Mouse (Mus musculus) gastrocnemius, adult 18-20 months (tissue): ENCODE data around the gene Prss12. TPM values are rescaled to one million over a fixed set of nuclear protein-coding genes. Genes with fewer than 3 reads are reported as not detected.

Experiments
- DNase-seq: peaks from one replicate; pipeline ENCODE4 v3.0.0; 2021; ENCODE audit warnings: low spot score
- total RNA-seq, 2 experiments: library from RNA; stranded (reverse); gene quantifications; 2 replicates each; pipeline ENCODE4 v1.2.3; 2021

The Prss12 gene
- total RNA-seq, 2 experiments from 2014 or later, result 0.57 to 0.64 TPM

DNA sequence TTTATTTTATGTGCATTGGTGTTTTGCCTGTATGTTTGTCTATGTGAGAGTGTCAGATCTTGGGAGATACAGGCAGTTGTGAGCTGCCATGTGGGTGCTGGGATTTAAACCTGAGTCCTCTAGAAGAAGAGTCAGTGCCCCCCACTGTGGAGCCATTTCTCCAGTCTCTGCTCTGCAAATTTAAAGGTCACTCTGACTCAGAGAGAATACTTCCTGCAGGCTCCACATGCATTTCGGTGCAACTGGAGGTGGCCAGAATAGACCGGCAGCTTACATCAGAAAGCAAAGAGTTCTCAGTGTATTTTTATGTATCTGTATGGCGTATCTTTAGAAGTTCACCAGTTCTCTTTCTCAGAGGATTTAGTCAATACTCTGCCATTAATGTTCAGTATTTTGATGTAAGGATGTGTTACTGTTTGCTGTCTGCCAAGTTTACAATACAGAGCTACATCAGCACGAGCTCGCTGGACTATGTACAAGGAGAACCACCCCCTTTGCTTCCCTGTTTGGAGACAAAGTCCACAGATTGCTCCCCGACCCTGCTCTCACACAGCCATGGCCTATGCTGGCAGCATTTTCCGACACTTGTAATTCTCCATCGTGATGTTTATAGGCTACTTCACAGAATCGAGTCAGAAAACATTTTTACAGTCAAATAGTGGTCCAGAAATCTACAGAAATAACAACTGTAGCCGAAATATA is 81.2 kb downstream of the Prss12 start:
- DNase-seq, result no peak

DNA sequence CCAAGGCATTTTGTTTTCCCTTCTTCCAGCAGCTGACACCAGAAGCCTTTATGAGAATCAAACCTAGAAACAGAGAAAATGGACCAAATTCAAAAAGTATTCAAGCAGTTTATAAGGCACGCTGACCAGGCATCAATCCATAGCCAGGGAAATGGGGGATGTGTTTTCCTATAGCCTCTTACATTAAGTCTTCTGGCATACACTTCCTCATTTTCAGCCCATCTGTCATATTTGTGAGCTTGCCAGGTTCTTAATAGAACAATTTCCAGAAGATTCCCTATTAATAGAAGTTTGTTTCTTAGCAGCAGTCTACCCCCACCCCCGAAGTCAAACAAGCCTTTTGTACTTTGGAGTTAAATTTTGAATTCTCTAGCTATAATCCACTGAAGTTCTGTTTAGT is 84.4 kb downstream of the Prss12 start:
- DNase-seq, result no peak

DNA sequence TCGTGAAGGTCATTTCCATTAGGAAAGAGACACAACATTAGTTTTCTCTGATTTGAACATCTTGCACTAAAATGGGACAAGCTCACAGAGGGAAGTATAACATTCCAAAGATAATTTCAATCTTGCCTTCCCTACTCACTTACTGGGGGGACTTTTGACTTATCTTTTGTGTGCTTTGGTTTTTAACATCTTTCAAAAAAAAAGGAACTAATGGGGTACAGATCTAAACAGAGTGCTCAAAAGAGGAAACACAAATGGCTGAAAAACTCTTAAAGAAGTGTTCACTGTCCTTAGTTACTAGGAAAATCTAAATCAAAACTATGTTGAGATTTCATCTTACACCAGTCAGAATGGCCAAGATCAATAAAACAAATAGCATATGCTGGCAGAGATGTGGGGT is 90.6 kb downstream of the Prss12 start:
- DNase-seq, result no peak

DNA sequence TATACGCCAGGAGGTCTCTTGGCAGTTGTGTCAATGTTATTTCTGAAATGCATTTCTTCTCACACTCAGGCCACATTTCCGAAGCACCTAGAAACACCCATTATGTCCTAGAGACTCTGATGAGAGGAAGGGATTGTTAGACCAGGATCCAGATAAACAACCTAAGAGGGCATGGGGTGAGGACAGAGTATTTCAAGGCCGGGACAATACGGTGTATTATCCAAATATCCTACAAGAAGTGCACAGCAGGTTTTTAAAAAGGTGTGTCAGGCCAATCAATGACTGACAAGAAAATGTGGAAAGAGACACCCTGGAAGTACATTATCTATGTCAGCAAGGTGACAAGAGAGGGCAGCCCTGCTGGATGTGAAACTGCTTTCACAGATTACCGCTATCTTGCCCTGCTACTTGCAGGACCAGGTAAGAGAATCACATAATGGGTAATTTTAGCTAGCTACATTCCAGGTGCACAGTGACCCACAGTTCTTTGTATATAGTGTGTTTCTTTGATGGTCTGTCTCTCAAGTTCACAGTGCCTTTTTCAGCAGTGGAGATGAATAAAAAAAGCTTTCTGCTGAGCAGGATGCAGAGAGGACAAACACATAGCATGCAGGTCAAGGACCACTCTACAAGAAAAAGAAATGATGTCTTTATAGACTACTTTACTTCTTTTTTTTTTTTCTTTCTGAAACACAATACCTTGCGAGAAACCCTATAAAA is 97.0 kb downstream of the Prss12 start:
- DNase-seq, result no peak

DNA sequence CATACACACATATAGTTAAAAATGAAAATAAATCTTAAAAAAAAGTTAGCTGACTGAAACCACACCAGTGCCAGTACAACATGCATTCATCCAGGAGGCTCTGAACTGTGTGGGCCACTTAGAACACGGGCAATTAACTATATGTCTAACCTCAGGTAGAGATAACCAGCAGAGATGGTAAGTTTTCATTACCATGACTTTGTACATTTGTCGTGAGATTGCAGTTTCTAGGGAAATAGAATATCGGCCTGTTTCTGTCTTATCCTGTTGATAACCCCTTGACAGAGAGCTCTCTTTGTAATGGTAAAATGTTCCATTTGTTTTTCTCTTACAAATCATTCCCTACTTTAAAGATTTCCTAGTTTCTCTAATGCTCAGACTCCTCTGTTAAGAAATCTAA is 103.8 kb downstream of the Prss12 start:
- DNase-seq, result no peak

DNA sequence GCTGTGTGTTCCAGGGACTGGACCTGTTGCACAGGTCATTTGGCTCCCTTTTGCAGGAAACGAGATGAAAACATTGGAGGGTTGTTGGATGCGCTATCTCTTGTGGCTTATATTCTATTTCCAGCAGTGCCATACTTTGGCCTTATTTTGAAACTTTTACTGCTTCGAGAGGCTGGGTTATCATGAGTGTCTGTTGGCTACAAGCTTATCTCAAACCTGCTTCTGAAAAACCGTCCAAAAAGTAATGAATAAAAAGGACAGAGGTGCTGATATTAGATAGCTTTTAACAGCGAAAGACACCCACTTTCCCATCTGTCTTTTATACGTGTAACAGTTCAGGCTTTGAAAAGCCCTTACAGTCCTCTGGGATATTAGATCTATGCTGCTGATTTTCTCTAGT is 107.2 kb downstream of the Prss12 start:
- DNase-seq, result no peak

DNA sequence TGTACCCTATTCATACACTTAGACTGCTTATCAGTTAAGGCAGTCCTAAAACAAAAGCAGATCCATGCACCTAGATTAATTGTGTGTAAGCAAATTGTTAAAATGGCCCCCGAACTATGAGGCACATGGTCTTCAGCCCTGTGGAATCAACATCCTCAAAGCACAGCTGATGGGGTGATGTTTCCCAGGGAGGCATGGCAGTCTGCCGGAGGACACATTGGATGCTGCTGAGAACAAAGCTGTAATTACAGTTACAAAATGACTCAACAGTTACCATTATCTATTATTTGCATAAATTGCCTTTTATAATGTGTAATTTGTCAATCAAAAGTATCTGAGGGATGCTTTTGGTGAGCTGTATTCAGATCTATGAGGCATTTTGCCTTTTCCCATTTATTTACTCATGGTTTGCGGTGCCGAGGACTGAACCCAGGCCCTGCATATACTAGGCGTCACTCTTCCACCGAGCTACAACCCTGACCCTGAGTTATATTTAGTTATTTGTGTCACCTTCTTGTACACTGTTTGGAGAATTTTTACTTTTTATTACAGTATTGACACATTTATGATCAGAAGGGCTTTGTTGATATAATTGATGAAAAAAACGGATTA is 108.6 kb downstream of the Prss12 start:
- no peak for DNase-seq

Other genes starting within 250 kb of the Prss12 start
- gene Synpo2, start 210.8 kb upstream of the Prss12 start, total RNA-seq, result 100 to 1,000 TPM; 284 TPM
- 1 to 10 TPM; 4.9 to 9.4 TPM for gene Sec24d, start 179.5 kb upstream of the Prss12 start, total RNA-seq
- gene Mettl14, start 60.8 kb upstream of the Prss12 start, total RNA-seq, result 1 to 10 TPM; 8.8 to 9.7 TPM
- gene Ndst3, start 243.9 kb downstream of the Prss12 start, total RNA-seq, result not detected